Mouse (Mus musculus): ENCODE data around the gene Olfr965. TPM values are rescaled to one million over a fixed set of nuclear protein-coding genes. Genes with fewer than 3 reads are reported as not detected.
"Not testable (repeated sequence)": the region's sequence is repeated elsewhere in the genome, so short reads cannot be mapped to it uniquely, and the experiment has no call there.

The Olfr965 gene
- polyA plus RNA-seq (2016; fragmentation: Nextera tagmentation; extraction: Ambion mirVana): not detected in 2 replicates

- no peak for DNase-seq (ENCODE audit: low spot score)
- no peaks in the 10 kb centered on the region for H3K36me3 ChIP-seq
- H3K4me3 ChIP-seq: no peak within 1 kb of the TSS
- H3K9me3 ChIP-seq (replicated peaks): no peaks in the 10 kb centered on the region
- no peaks in the 10 kb centered on the region for H3K4me1 ChIP-seq
- H3K27ac ChIP-seq (replicated peaks): no peak within 1 kb of the TSS
- no peaks in the 10 kb centered on the region for H3K27me3 ChIP-seq (ENCODE audit: low read depth, poor library complexity, severe bottlenecking)
Observed at GRCm38 (mm10) chr9:39711053-39711452, at the start of gene Olfr965. Gene Olfr965 (plus strand): TSS chr9:39711353.

DNA sequence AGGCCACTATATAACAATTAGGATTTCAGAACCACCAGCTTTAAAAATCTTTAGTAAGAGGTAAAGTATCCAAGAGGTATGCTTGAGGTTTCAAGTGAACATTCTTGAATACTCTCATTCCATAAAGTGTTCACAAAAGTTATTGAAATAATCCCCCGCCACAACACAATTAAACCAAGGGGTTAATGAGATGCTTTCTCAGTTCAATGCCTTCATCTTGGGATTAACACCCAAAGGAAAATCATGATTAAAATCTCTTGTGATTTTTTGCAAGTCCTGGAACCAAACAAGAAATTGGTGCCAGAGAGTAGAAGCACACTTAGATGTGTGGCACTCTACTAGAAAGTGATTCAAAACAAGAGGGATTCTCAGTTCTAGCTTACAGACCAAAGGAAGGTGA, 44.2 kb upstream of the Olfr965 start, which contains the start of gene Olfr963:
Gene Olfr963 (plus strand): TSS at position 301 of the 400 bp plus-strand sequence.
- H3K27ac ChIP-seq (replicated peaks): no peak within 1 kb of the TSS
- no peak within 1 kb of the TSS for H3K4me3 ChIP-seq
- H3K36me3 ChIP-seq: no peaks in the 10 kb centered on the region
- no peaks in the 10 kb centered on the region for H3K27me3 ChIP-seq (ENCODE audit: low read depth, poor library complexity, severe bottlenecking)
- H3K9me3 ChIP-seq (replicated peaks): 0 out of 2 replicates have a peak, but pooled peaks cover under 1% of the 10 kb centered on the region
- no peaks in the 10 kb centered on the region for H3K4me1 ChIP-seq
- DNase-seq (ENCODE audit: low spot score): no peak
- WGBS: 83% methylated on average over 1 of the region's 1 CpGs

GRCm38 (mm10) chr9:39669723-39670122, 41.4 kb upstream of the Olfr965 start:
- H3K9me3 ChIP-seq (replicated peaks): no peaks in the 10 kb centered on the region
- 84% methylated on average over 2 of the region's 2 CpGs for WGBS

DNA sequence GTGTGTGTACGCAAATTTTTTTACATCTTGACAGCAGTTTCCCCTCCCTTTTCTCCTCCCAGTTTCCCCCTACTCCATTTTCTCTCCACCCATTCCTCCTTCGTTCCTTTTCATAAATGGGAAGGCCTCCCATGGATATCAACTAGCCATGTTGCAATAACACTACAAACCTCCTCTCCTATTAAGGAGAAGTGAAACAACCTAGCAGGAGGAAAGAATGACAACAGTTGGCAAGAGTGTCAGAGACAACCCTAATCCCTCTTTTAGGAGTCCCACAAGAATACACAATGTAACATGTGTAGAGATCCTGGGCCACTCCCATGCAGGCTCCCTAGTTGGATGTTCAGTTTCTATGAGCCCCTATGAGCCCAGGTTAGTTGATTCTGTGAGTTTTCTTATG, 36.3 kb upstream of the Olfr965 start:
- DNase-seq (ENCODE audit: low spot score): no peak
- Histone ChIP-seq H3K9me3 (replicated peaks) (no peaks in the 10 kb centered on the region), H3K4me3 (no peak overlapping the region), H3K27ac (replicated peaks) (no peak overlapping the region), H3K4me1 (no peaks in the 10 kb centered on the region), H3K27me3 (ENCODE audit: low read depth, poor library complexity, severe bottlenecking) (no peaks in the 10 kb centered on the region), H3K36me3 (no peaks in the 10 kb centered on the region)
- WGBS: 83% methylated on average over 2 of the region's 2 CpGs

More at GRCm38 (mm10) chr9:39669723-39670122, 41.4 kb upstream of the Olfr965 start:
- H3K27ac ChIP-seq (replicated peaks): no peak overlapping the region
- no peaks in the 10 kb centered on the region for H3K27me3 ChIP-seq (ENCODE audit: low read depth, poor library complexity, severe bottlenecking)
- H3K4me3 ChIP-seq: no peak overlapping the region
- no peaks in the 10 kb centered on the region for H3K4me1 ChIP-seq
- H3K36me3 ChIP-seq: no peaks in the 10 kb centered on the region
- DNase-seq (ENCODE audit: low spot score): no peak

DNA sequence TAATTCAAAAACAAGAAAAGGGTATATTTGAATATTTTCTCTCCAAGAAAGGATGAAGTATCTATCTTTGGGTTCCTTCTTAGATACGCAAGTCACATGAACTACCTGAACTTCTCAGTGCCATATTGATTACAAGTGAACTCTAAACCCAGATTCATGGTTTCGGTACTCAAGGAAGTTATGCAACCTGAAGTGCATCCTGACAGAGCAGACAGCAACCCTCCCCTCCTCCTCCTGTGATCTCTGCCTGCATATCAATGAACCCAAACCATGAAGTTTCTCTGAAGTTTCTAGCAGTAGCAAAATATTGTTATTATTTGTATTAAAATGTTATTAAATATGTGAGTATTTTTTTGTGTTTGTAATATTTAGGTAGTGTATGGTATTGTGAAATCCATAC, 32.6 kb upstream of the Olfr965 start:
- Histone ChIP-seq H3K27ac (replicated peaks) (no peak overlapping the region), H3K4me3 (no peak overlapping the region), H3K36me3 (no peaks in the 10 kb centered on the region), H3K27me3 (ENCODE audit: low read depth, poor library complexity, severe bottlenecking) (no peaks in the 10 kb centered on the region), H3K4me1 (no peaks in the 10 kb centered on the region), H3K9me3 (replicated peaks) (no peaks in the 10 kb centered on the region)
- 92% methylated on average over 2 of the region's 2 CpGs for WGBS
- DNase-seq (ENCODE audit: low spot score): no peak

DNA sequence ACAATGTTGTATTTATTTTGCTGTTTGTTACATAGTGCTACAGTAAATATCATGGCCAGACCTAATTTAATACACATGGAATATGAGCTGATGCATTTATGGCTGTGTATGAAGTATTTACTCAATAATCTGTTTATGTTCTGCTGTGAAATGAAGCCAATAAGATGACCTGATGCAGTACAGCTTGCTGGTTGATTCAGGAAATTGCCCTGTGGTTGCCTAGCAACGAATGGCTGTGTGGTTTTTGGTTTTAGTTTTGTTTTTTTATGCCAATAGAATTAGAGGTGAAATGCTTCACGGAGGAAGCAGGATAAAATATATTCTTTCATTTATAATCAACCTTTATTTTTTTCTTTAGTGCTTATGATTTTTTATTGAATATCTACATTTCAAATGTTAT, 31.9 kb upstream of the Olfr965 start:
- Histone ChIP-seq H3K4me3 (no peak overlapping the region), H3K9me3 (replicated peaks) (no peaks in the 10 kb centered on the region), H3K4me1 (no peaks in the 10 kb centered on the region), H3K36me3 (no peaks in the 10 kb centered on the region), H3K27me3 (ENCODE audit: low read depth, poor library complexity, severe bottlenecking) (no peaks in the 10 kb centered on the region), H3K27ac (replicated peaks) (no peak overlapping the region)
- WGBS: 77% methylated on average over 2 of the region's 2 CpGs
- no peak for DNase-seq (ENCODE audit: low spot score)

GRCm38 (mm10) chr9:39701123-39701522, 10.0 kb upstream of the Olfr965 start:
- not testable (repeated sequence) for H3K27me3 ChIP-seq (ENCODE audit: low read depth, poor library complexity, severe bottlenecking)
- WGBS: 84% methylated on average over 8 of the region's 8 CpGs

GRCm38 (mm10) chr9:39707017-39707416, 4.1 kb upstream of the Olfr965 start, which contains the start of gene Olfr149:
Gene Olfr149 (minus strand): TSS chr9:39707117.
- Histone ChIP-seq H3K27me3 (ENCODE audit: low read depth, poor library complexity, severe bottlenecking) (no peaks in the 10 kb centered on the region), H3K4me3 (no peak within 1 kb of the TSS), H3K36me3 (no peaks in the 10 kb centered on the region), H3K9me3 (replicated peaks) (no peaks in the 10 kb centered on the region), H3K4me1 (no peaks in the 10 kb centered on the region), H3K27ac (replicated peaks) (no peak within 1 kb of the TSS)
- no peak for DNase-seq (ENCODE audit: low spot score)

More at GRCm38 (mm10) chr9:39701123-39701522, 10.0 kb upstream of the Olfr965 start:
- not testable (repeated sequence) for H3K27ac ChIP-seq (replicated peaks); H3K4me3 ChIP-seq; DNase-seq (ENCODE audit: low spot score); H3K36me3 ChIP-seq; H3K4me1 ChIP-seq; H3K9me3 ChIP-seq (replicated peaks)

GRCm38 (mm10) chr9:39708958-39709357, 2.2 kb upstream of the Olfr965 start:
- H3K9me3 ChIP-seq (replicated peaks): no peaks in the 10 kb centered on the region
- no peaks in the 10 kb centered on the region for H3K27me3 ChIP-seq (ENCODE audit: low read depth, poor library complexity, severe bottlenecking)
- no peak overlapping the region for H3K27ac ChIP-seq (replicated peaks)
- H3K4me3 ChIP-seq: no peak overlapping the region
- no peaks in the 10 kb centered on the region for H3K4me1 ChIP-seq
- WGBS: 84% methylated on average over 3 of the region's 3 CpGs
- H3K36me3 ChIP-seq: no peaks in the 10 kb centered on the region
- no peak for DNase-seq (ENCODE audit: low spot score)

GRCm38 (mm10) chr9:39730678-39731077, 19.5 kb downstream of the Olfr965 start, which contains the start of gene Olfr150:
Gene Olfr150 (plus strand): TSS chr9:39730978.
- no peaks in the 10 kb centered on the region for H3K27me3 ChIP-seq (ENCODE audit: low read depth, poor library complexity, severe bottlenecking)
- no peaks in the 10 kb centered on the region for H3K9me3 ChIP-seq (replicated peaks)
- H3K36me3 ChIP-seq: no peaks in the 10 kb centered on the region
- no peak for DNase-seq (ENCODE audit: low spot score)
- no peak within 1 kb of the TSS for H3K27ac ChIP-seq (replicated peaks)
- H3K4me3 ChIP-seq: no peak within 1 kb of the TSS
- H3K4me1 ChIP-seq: no peaks in the 10 kb centered on the region

- DNase-seq (ENCODE audit: low spot score): no peak
- H3K27me3 ChIP-seq (ENCODE audit: low read depth, poor library complexity, severe bottlenecking): no peaks in the 10 kb centered on the region
- no peak overlapping the region for H3K27ac ChIP-seq (replicated peaks)
- H3K9me3 ChIP-seq (replicated peaks): no peaks in the 10 kb centered on the region
- H3K4me1 ChIP-seq: no peaks in the 10 kb centered on the region
- H3K36me3 ChIP-seq: no peaks in the 10 kb centered on the region
- 89% methylated on average over 1 of the region's 1 CpGs for WGBS
- H3K4me3 ChIP-seq: no peak overlapping the region
Observed at GRCm38 (mm10) chr9:39740741-39741140, 29.6 kb downstream of the Olfr965 start.

DNA sequence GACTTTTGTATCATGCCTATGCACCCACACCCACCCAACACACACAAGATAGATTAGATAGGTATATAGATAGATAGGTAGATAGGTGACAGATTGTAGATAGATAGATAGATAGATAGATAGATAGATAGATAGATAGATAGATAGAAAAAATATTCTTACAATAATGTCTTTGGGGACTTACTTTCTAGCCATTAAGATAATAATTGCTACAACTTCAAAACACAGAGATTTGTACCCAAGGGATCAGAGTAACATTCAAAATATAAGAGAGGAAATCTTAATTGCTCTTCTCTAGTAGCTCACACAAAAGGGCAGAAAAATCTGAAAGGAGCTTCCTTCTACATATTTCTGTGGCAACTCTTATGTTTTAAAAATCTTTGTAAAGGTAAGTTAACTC, 34.8 kb downstream of the Olfr965 start, which contains the start of gene Olfr967:
Gene Olfr967 (plus strand): TSS at position 301 of the 400 bp plus-strand sequence.
- no peaks in the 10 kb centered on the region for H3K36me3 ChIP-seq
- no peak within 1 kb of the TSS for H3K27ac ChIP-seq (replicated peaks)
- DNase-seq (ENCODE audit: low spot score): no peak
- H3K4me3 ChIP-seq: no peak within 1 kb of the TSS
- H3K4me1 ChIP-seq: no peaks in the 10 kb centered on the region
- no peaks in the 10 kb centered on the region for H3K9me3 ChIP-seq (replicated peaks)
- no peaks in the 10 kb centered on the region for H3K27me3 ChIP-seq (ENCODE audit: low read depth, poor library complexity, severe bottlenecking)

DNA sequence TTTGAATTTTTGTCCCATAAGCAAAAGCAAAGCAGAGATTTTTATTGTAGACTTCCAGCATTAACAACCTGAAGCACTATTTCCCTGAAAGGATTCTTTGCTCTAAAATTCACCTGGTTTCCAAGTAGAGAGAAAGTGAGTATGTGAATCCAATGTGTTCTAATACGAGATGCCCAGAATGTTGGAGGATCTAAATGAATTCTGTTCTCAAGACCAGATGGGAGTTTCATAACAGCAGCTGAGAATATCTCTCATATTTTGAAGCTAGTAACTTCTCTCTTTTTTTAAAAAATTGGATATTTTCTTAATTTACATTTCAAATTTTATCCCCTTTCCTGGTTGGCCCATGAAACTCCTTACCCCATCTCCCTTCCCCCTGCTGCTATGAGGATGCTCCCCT, 35.3 kb downstream of the Olfr965 start:
- H3K4me1 ChIP-seq: no peaks in the 10 kb centered on the region
- no peaks in the 10 kb centered on the region for H3K36me3 ChIP-seq
- 85% methylated on average over 1 of the region's 1 CpGs for WGBS
- no peak overlapping the region for H3K4me3 ChIP-seq
- H3K27ac ChIP-seq (replicated peaks): no peak overlapping the region
- no peaks in the 10 kb centered on the region for H3K27me3 ChIP-seq (ENCODE audit: low read depth, poor library complexity, severe bottlenecking)
- H3K9me3 ChIP-seq (replicated peaks): no peaks in the 10 kb centered on the region
- DNase-seq (ENCODE audit: low spot score): no peak

All from midbrain, embryonic 10.5 days (tissue).